8 mouse cellular contexts compared by ENCODE assay signal in the genomic region with DNA sequence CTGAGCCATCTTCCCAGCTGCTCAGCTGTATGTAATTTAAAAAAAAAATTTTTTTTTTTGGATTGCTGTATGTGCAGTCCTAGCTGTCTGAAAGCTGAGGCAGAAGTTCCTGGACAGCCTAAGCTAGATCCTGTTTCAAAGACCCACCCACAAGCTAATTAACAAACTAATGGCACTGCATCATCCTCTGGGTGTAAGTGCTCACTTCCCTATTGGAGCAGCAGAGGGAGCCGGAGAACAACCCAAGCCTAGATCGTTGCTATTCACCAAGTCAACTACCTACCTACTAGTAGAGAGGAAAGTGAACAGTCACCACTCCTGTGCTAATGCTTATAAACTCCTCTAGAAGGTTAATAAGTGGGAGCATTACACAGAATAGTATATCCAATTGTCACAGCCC. TPM values are rescaled to one million over a fixed set of nuclear protein-coding genes. Genes with fewer than 3 reads are reported as not detected.
DNase-seq lines count a peak whose midpoint lies in the region; ATAC-seq and TF ChIP-seq lines count a peak whose summit lies in the region.

No protein-coding gene starts in this region.

- peak; percentile 94 for DNase-seq in heart, adult 11 months
- DNase-seq in T-cell, adult 2 months (ENCODE audit: low spot score) = peak; percentile 21
- DNase-seq in retina, postnatal 1 day = peak; percentile 80

- no peak for ATAC-seq in heart, embryonic 12.5 days (ENCODE audit: insufficient number of reproducible peaks, low FRiP score)
- ATAC-seq in heart, embryonic 14.5 days (ENCODE audit: insufficient number of reproducible peaks, insufficient read depth, low FRiP score, low read depth) = 0 out of 2 replicates have a peak, but pooled peaks have one; percentile 26
- peak; percentile 52 for ATAC-seq in kidney, embryonic 14.5 days (ENCODE audit: low FRiP score, low TSS enrichment)
- ATAC-seq in liver, embryonic 16.5 days (ENCODE audit: low read depth) = peak; percentile 62

- no peak overlapping the region for H3K9ac ChIP-seq in heart, embryonic 12.5 days
- H3K9ac ChIP-seq in heart, embryonic 14.5 days (ENCODE audit: low read length) = no peak overlapping the region
- H3K9ac ChIP-seq in kidney, embryonic 14.5 days (ENCODE audit: low read depth, low read length) = no peak overlapping the region
- no peak overlapping the region for H3K9ac ChIP-seq in liver, embryonic 16.5 days (ENCODE audit: low read depth, low read length)

- no peak overlapping the region for H3K27ac ChIP-seq in heart, embryonic 12.5 days (ENCODE audit: poor library complexity, severe bottlenecking)
- no peak overlapping the region for H3K27ac ChIP-seq in cortical plate, adult 2 months (ENCODE audit: insufficient read depth, low read length)
- no peak overlapping the region for H3K27ac ChIP-seq in heart, embryonic 14.5 days (replicated peaks in 1 of 2; ENCODE audit: control insufficient read depth in 1 of 2, insufficient read depth in 1 of 2, low read depth in 2 of 2, low read length in 2 of 2)
- H3K27ac ChIP-seq in kidney, embryonic 14.5 days (ENCODE audit: low read depth, low read length) = no peak overlapping the region
- H3K27ac ChIP-seq in liver, embryonic 16.5 days (ENCODE audit: low read length) = no peak overlapping the region

- no peaks in the 10 kb centered on the region for H3K4me1 ChIP-seq in heart, embryonic 12.5 days (replicated peaks)
- H3K4me1 ChIP-seq in cortical plate, adult 2 months (ENCODE audit: control insufficient read depth, insufficient read depth, low read length) = no peaks in the 10 kb centered on the region
- no peaks in the 10 kb centered on the region for H3K4me1 ChIP-seq in heart, embryonic 14.5 days (ENCODE audit: control insufficient read depth in 2 of 2, insufficient read depth in 2 of 2, low read length in 2 of 2)
- no peaks in the 10 kb centered on the region for H3K4me1 ChIP-seq in kidney, embryonic 14.5 days (ENCODE audit: control insufficient read depth, insufficient read depth, low read length)
- no peaks in the 10 kb centered on the region; the same call in 1 of the 2 replicates for H3K4me1 ChIP-seq in liver, embryonic 16.5 days (ENCODE audit: control insufficient read depth, low read depth, low read length)

- H3K4me3 ChIP-seq in heart, embryonic 12.5 days = no peak overlapping the region
- H3K4me3 ChIP-seq in cortical plate, adult 2 months (ENCODE audit: insufficient read depth, low read length) = no peak overlapping the region
- H3K4me3 ChIP-seq in heart, embryonic 14.5 days (ENCODE audit: control insufficient read depth in 1 of 2, insufficient read depth in 1 of 2, low read depth in 1 of 2, low read length in 2 of 2) = no peak overlapping the region
- H3K4me3 ChIP-seq in kidney, embryonic 14.5 days (ENCODE audit: low read length) = no peak overlapping the region
- no peak overlapping the region for H3K4me3 ChIP-seq in liver, embryonic 16.5 days (ENCODE audit: low read depth, low read length)

- peaks cover 84% of the 10 kb centered on the region for H3K36me3 ChIP-seq in heart, embryonic 12.5 days
- peaks cover 98% of the 10 kb centered on the region for H3K36me3 ChIP-seq in heart, embryonic 14.5 days (ENCODE audit: control insufficient read depth, insufficient read depth, low read length)
- peaks cover 93% of the 10 kb centered on the region for H3K36me3 ChIP-seq in kidney, embryonic 14.5 days (ENCODE audit: control insufficient read depth, insufficient read depth, low read length)
- H3K36me3 ChIP-seq in liver, embryonic 16.5 days (ENCODE audit: control insufficient read depth, insufficient read depth) = peaks cover 41% of the 10 kb centered on the region

- H3K27me3 ChIP-seq in heart, embryonic 12.5 days (replicated peaks) = no peaks in the 10 kb centered on the region
- H3K27me3 ChIP-seq in heart, embryonic 14.5 days (ENCODE audit: control insufficient read depth, insufficient read depth, low read length) = no peaks in the 10 kb centered on the region
- H3K27me3 ChIP-seq in kidney, embryonic 14.5 days (ENCODE audit: control insufficient read depth, insufficient read depth, low read length) = no peaks in the 10 kb centered on the region
- no peaks in the 10 kb centered on the region for H3K27me3 ChIP-seq in liver, embryonic 16.5 days (ENCODE audit: control insufficient read depth, insufficient read depth, low read depth, low read length)

- 59% methylated on average over 2 of the region's 2 CpGs for WGBS in heart, embryonic 12.5 days
- WGBS in heart, embryonic 14.5 days = 46% methylated on average over 2 of the region's 2 CpGs
- WGBS in kidney, embryonic 14.5 days = 33% methylated on average over 2 of the region's 2 CpGs
- 44% methylated on average over 2 of the region's 2 CpGs for WGBS in liver, embryonic 16.5 days (ENCODE audit: insufficient replicate concordance)

- no peak for TF ChIP-seq POLR2A in cortical plate, adult 2 months (IDR thresholded peaks at IDR 0.05; ENCODE audit: extremely low read depth, insufficient read depth, low read length)

- peak; percentile 83 for TF ChIP-seq CTCF in cortical plate, adult 2 months (IDR thresholded peaks at IDR 0.05; ENCODE audit: extremely low read depth, insufficient read depth, low read length)

- H3K9me3 ChIP-seq in heart, embryonic 12.5 days (replicated peaks) = no peaks in the 10 kb centered on the region
- H3K9me3 ChIP-seq in heart, embryonic 14.5 days (ENCODE audit: control insufficient read depth, low read length) = no peaks in the 10 kb centered on the region
- no peaks in the 10 kb centered on the region for H3K9me3 ChIP-seq in kidney, embryonic 14.5 days (ENCODE audit: control insufficient read depth, low read length)
- H3K9me3 ChIP-seq in liver, embryonic 16.5 days (replicated peaks; ENCODE audit: control insufficient read depth, low read length) = no peaks in the 10 kb centered on the region

- H3K4me2 ChIP-seq in heart, embryonic 12.5 days = no peak overlapping the region
- H3K4me2 ChIP-seq in heart, embryonic 14.5 days (ENCODE audit: low read length) = no peak overlapping the region
- H3K4me2 ChIP-seq in kidney, embryonic 14.5 days (replicated peaks; ENCODE audit: low read depth, low read length) = no peak overlapping the region
- no peak overlapping the region for H3K4me2 ChIP-seq in liver, embryonic 16.5 days (ENCODE audit: low read depth, low read length)

RNA-seq across cellular contexts. Expression of a gene that starts 52.6 kb away (rescaled TPM):
- 35.2 and 41.9 TPM in 2 replicates for polyA plus RNA-seq in heart, embryonic 12.5 days (2016; fragmentation: Nextera tagmentation; extraction: Ambion mirVana)
- 29.1 and 30.4 TPM in 2 replicates for polyA plus RNA-seq in cortical plate, adult 2 months (2012; rRNA removed)
- polyA plus RNA-seq in heart, embryonic 14.5 days (2014; fragmentation: Nextera tagmentation; extraction: Ambion mirVana) = 28.0 and 29.4 TPM in 2 replicates
- polyA plus RNA-seq in kidney, embryonic 14.5 days (2014; fragmentation: Nextera tagmentation; extraction: Ambion mirVana) = 32.4 and 48.4 TPM in 2 replicates
- 31.1 and 33.8 TPM in 2 replicates for polyA plus RNA-seq in liver, embryonic 16.5 days (2015; fragmentation: Nextera tagmentation; extraction: Ambion mirVana)

RNA-seq across cellular contexts. Expression of a gene that starts 58.4 kb away (rescaled TPM):
- 54.1 and 58.0 TPM in 2 replicates for polyA plus RNA-seq in heart, embryonic 12.5 days (2016; fragmentation: Nextera tagmentation; extraction: Ambion mirVana)
- 24.9 and 25.1 TPM in 2 replicates for polyA plus RNA-seq in cortical plate, adult 2 months (2012; rRNA removed)
- polyA plus RNA-seq in heart, embryonic 14.5 days (2014; fragmentation: Nextera tagmentation; extraction: Ambion mirVana) = 27.9 and 39.6 TPM in 2 replicates
- 68.3 and 76.8 TPM in 2 replicates for polyA plus RNA-seq in kidney, embryonic 14.5 days (2014; fragmentation: Nextera tagmentation; extraction: Ambion mirVana)
- polyA plus RNA-seq in liver, embryonic 16.5 days (2015; fragmentation: Nextera tagmentation; extraction: Ambion mirVana) = 18.1 and 20.9 TPM in 2 replicates

Comparison
In these comparisons a context has a peak if more than half of its experiments do, and no peak if none do; other contexts are left out.
1. DNase-seq: peak in every context shown above with its lines; median percentile 94 in heart, adult 11 months; 80 in retina, postnatal 1 day; 21 in T-cell, adult 2 months.